Mouse (Mus musculus) kidney, embryonic 16.5 days (tissue): ENCODE data around the gene Bcan. TPM values are rescaled to one million over a fixed set of nuclear protein-coding genes. Genes with fewer than 3 reads are reported as not detected.

Experiments used
- polyA plus RNA-seq: library from polyadenylated mRNA; unstranded; fragments of >200 nt; fragmentation: Nextera tagmentation; extraction: Ambion mirVana; gene quantifications from 2 replicates; pipeline ENCODE4 v1.2.1, GENCODE M21; 2015

The Bcan gene
- polyA plus RNA-seq, 1 experiment from 2014 or later = 0.10 TPM

Other genes with a start within 250 kb of the Bcan start
- 6.1 and 6.4 TPM in 2 replicates for gene Ntrk1, start 205.1 kb downstream of the Bcan start, polyA plus RNA-seq
- gene Insrr, start 203.3 kb downstream of the Bcan start, polyA plus RNA-seq = 2.7 and 2.8 TPM in 2 replicates
- gene Pear1, start 175.9 kb downstream of the Bcan start, polyA plus RNA-seq = 60.2 and 62.9 TPM in 2 replicates
- 0.09 TPM in 1 of 2 replicates, not detected in the other for gene Sh2d2a, start 153.5 kb downstream of the Bcan start, polyA plus RNA-seq
- 13.3 and 13.8 TPM in 2 replicates for gene Prcc, start 114.6 kb downstream of the Bcan start, polyA plus RNA-seq
- 83.2 and 115 TPM in 2 replicates for gene Hdgf, start 93.9 kb downstream of the Bcan start, polyA plus RNA-seq
- gene Mrpl24, start 80.7 kb downstream of the Bcan start, polyA plus RNA-seq = 76.1 and 80.1 TPM in 2 replicates
- 60.2 and 68.7 TPM in 2 replicates for gene Isg20l2, start 69.9 kb downstream of the Bcan start, polyA plus RNA-seq
- 19.9 and 22.7 TPM in 2 replicates for gene Rrnad1, start 69.5 kb downstream of the Bcan start, polyA plus RNA-seq
- 62.0 and 67.8 TPM in 2 replicates for gene Crabp2, start 51.6 kb downstream of the Bcan start, polyA plus RNA-seq
- gene Nes, start 29.2 kb downstream of the Bcan start, polyA plus RNA-seq = 25.7 and 26.6 TPM in 2 replicates
- 0.13 and 0.16 TPM in 2 replicates for gene Hapln2, start 27.4 kb upstream of the Bcan start, polyA plus RNA-seq
- gene Gpatch4, start 42.9 kb upstream of the Bcan start, polyA plus RNA-seq = 35.2 and 42.8 TPM in 2 replicates
- gene Naxe, start 58.3 kb upstream of the Bcan start, polyA plus RNA-seq = 181 and 190 TPM in 2 replicates
- not detected in 2 replicates for gene Ttc24, start 78.1 kb upstream of the Bcan start, polyA plus RNA-seq
- gene Iqgap3, start 81.7 kb upstream of the Bcan start, polyA plus RNA-seq = 20.9 and 23.6 TPM in 2 replicates
- 16.9 and 20.2 TPM in 2 replicates for gene Mef2d, start 142.1 kb upstream of the Bcan start, polyA plus RNA-seq